10 mouse cellular contexts compared by ENCODE assay signal in the genomic region with DNA sequence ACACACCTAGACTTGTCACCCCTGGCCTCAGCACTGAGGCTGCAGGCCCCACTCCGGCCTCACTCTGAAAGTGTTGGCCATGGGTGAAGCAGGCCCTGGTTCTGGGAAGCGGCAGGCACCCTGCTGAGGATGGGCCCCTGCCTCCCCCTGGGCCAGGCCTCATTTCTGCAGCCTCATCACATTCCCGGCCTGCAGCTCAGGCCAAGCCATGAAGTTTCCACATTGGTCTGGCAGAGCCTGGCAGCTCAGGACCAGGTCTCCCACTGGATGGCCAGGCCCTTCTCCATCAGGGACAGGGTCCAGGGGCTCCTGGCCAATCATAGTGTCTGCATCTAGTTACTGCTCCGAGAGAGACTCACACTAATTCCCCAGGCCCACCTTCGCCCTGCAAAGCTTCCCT. TPM values are rescaled to one million over a fixed set of nuclear protein-coding genes. Genes with fewer than 3 reads are reported as not detected.
A peak's percentile ranks its signal among the peaks of the same experiment; 100 is the strongest.
DNase-seq lines count a peak whose midpoint lies in the region; ATAC-seq and TF ChIP-seq lines count a peak whose summit lies in the region.
"Had no signal": no experiment of that assay in that cellular context is flagged by ENCODE, and none has a peak within 500 bp of the region (broad histone marks: within the 10 kb centered on the region; RNA-seq: fewer than 3 reads in every experiment).

No protein-coding gene starts in this region.

- DNase-seq in heart, adult 18-20 months, result no peak
- no peak for DNase-seq in embryonic facial prominence, embryonic 11.5 days (ENCODE audit: low spot score)
- no peak for DNase-seq in hindbrain, embryonic 14.5 days (ENCODE audit: low spot score)
- no peak for DNase-seq in midbrain, postnatal 0 days (ENCODE audit: low spot score)
- DNase-seq in natural killer cell, adult 2 months (ENCODE audit: low spot score in 2 of 2), result no peak
- DNase-seq in right cerebral cortex, adult 2 months (ENCODE audit: low spot score in 2 of 2), result no peak

- no peak for TF ChIP-seq CTCF in midbrain, postnatal 0 days (IDR thresholded peaks at IDR 0.05)

- peaks cover 49% of the 10 kb centered on the region for H3K4me1 ChIP-seq in heart, embryonic 12.5 days (replicated peaks)
- H3K4me1 ChIP-seq in embryonic facial prominence, embryonic 11.5 days (ENCODE audit: control insufficient read depth, insufficient read depth, low read length), result peaks cover 11% of the 10 kb centered on the region
- H3K4me1 ChIP-seq in hindbrain, embryonic 14.5 days (replicated peaks; ENCODE audit: control insufficient read depth, insufficient read depth, low read length), result peaks cover 14% of the 10 kb centered on the region; the same call in 1 of the 2 replicates
- H3K4me1 ChIP-seq in midbrain, postnatal 0 days (ENCODE audit: insufficient read depth, low read length), result 0 out of 2 replicates have a peak, but pooled peaks cover 2% of the 10 kb centered on the region

- no peaks in the 10 kb centered on the region for H3K36me3 ChIP-seq in heart, embryonic 12.5 days
- no peaks in the 10 kb centered on the region for H3K36me3 ChIP-seq in embryonic facial prominence, embryonic 11.5 days (replicated peaks; ENCODE audit: control insufficient read depth, insufficient read depth, low read depth, low read length)
- no peaks in the 10 kb centered on the region for H3K36me3 ChIP-seq in hindbrain, embryonic 14.5 days (replicated peaks; ENCODE audit: control insufficient read depth, insufficient read depth)
- H3K36me3 ChIP-seq in midbrain, postnatal 0 days (ENCODE audit: insufficient read depth, low read length), result no peaks in the 10 kb centered on the region

- no peak for ATAC-seq in heart, embryonic 12.5 days (ENCODE audit: insufficient number of reproducible peaks, low FRiP score)
- ATAC-seq in embryonic facial prominence, embryonic 11.5 days (replicated peaks; ENCODE audit: insufficient number of reproducible peaks, low FRiP score, low TSS enrichment, low read depth), result no peak
- no peak for ATAC-seq in hindbrain, embryonic 14.5 days (ENCODE audit: low FRiP score)
- ATAC-seq in midbrain, postnatal 0 days (ENCODE audit: low FRiP score), result peak; percentile 17; the same call in 1 of the 2 replicates
- no peak for ATAC-seq in frontal cortex, adult (ENCODE audit: low TSS enrichment)

- H3K9ac ChIP-seq in heart, embryonic 12.5 days, result 0 out of 2 replicates have a peak overlapping the region, but pooled peaks have one; percentile 38
- H3K9ac ChIP-seq in embryonic facial prominence, embryonic 11.5 days (replicated peaks; ENCODE audit: low read length), result 0 out of 2 replicates have a peak overlapping the region, but pooled peaks have one; percentile 4
- H3K9ac ChIP-seq in hindbrain, embryonic 14.5 days, result no peak overlapping the region
- no peak overlapping the region for H3K9ac ChIP-seq in midbrain, postnatal 0 days (replicated peaks; ENCODE audit: low read length, poor library complexity, severe bottlenecking)

- peak overlapping the region; percentile 29; the same call in 1 of the 2 replicates for H3K27ac ChIP-seq in heart, embryonic 12.5 days (ENCODE audit: poor library complexity, severe bottlenecking)
- H3K27ac ChIP-seq in embryonic facial prominence, embryonic 11.5 days (replicated peaks; ENCODE audit: low read depth, low read length), result 0 out of 2 replicates have a peak overlapping the region, but pooled peaks have one; percentile 20
- peak overlapping the region; percentile 63 for H3K27ac ChIP-seq in hindbrain, embryonic 14.5 days
- H3K27ac ChIP-seq in midbrain, postnatal 0 days (ENCODE audit: low read depth, low read length), result peak overlapping the region; percentile 55; the same call in 1 of the 2 replicates

- WGBS in heart, embryonic 12.5 days, result 67% methylated on average over 5 of the region's 5 CpGs
- 52% methylated on average over 5 of the region's 5 CpGs for WGBS in embryonic facial prominence, embryonic 11.5 days
- WGBS in hindbrain, embryonic 14.5 days, result 50% methylated on average over 5 of the region's 5 CpGs
- 29% methylated on average over 5 of the region's 5 CpGs for WGBS in midbrain, postnatal 0 days

- no peaks in the 10 kb centered on the region for H3K9me3 ChIP-seq in heart, embryonic 12.5 days (replicated peaks)
- no peaks in the 10 kb centered on the region for H3K9me3 ChIP-seq in embryonic facial prominence, embryonic 11.5 days (replicated peaks; ENCODE audit: control insufficient read depth, low read length)
- no peaks in the 10 kb centered on the region for H3K9me3 ChIP-seq in hindbrain, embryonic 14.5 days (ENCODE audit: control insufficient read depth, low read length)
- H3K9me3 ChIP-seq in midbrain, postnatal 0 days (ENCODE audit: low read length), result no peaks in the 10 kb centered on the region

- no peak overlapping the region for H3K4me3 ChIP-seq in heart, embryonic 12.5 days
- H3K4me3 ChIP-seq in embryonic facial prominence, embryonic 11.5 days (ENCODE audit: low read depth, low read length), result no peak overlapping the region
- no peak overlapping the region for H3K4me3 ChIP-seq in hindbrain, embryonic 14.5 days (replicated peaks; ENCODE audit: low read length)
- H3K4me3 ChIP-seq in midbrain, postnatal 0 days (ENCODE audit: low read depth, low read length), result no peak overlapping the region

- no peaks in the 10 kb centered on the region for H3K27me3 ChIP-seq in heart, embryonic 12.5 days (replicated peaks)
- H3K27me3 ChIP-seq in embryonic facial prominence, embryonic 11.5 days (ENCODE audit: control insufficient read depth, insufficient read depth, low read length), result no peaks in the 10 kb centered on the region
- H3K27me3 ChIP-seq in hindbrain, embryonic 14.5 days (ENCODE audit: control insufficient read depth, insufficient read depth, low read length), result no peaks in the 10 kb centered on the region
- H3K27me3 ChIP-seq in midbrain, postnatal 0 days (ENCODE audit: insufficient read depth, low read length), result no peaks in the 10 kb centered on the region

- H3K4me2 ChIP-seq in heart, embryonic 12.5 days, result no peak overlapping the region
- H3K4me2 ChIP-seq in embryonic facial prominence, embryonic 11.5 days (ENCODE audit: low read depth, low read length), result no peak overlapping the region
- H3K4me2 ChIP-seq in hindbrain, embryonic 14.5 days (replicated peaks), result no peak overlapping the region
- H3K4me2 ChIP-seq in midbrain, postnatal 0 days (ENCODE audit: low read depth, low read length, poor library complexity, severe bottlenecking), result no peak overlapping the region

RNA-seq across cellular contexts. Expression of a gene that starts 33.3 kb away (rescaled TPM):
- 0.93 and 1.1 TPM in 2 replicates for polyA plus RNA-seq in heart, embryonic 12.5 days (2016; fragmentation: Nextera tagmentation; extraction: Ambion mirVana)
- 1 to 10 TPM; 3.1 to 3.7 TPM for total RNA-seq in heart, adult 18-20 months (2021)
- polyA plus RNA-seq in embryonic facial prominence, embryonic 11.5 days (2014; fragmentation: Nextera tagmentation; extraction: Ambion mirVana), result 0.76 and 1.3 TPM in 2 replicates
- polyA plus RNA-seq in hindbrain, embryonic 14.5 days (2014; fragmentation: Nextera tagmentation; extraction: Ambion mirVana), result 40.1 and 50.4 TPM in 2 replicates
- 105 and 119 TPM in 2 replicates for total RNA-seq in midbrain, postnatal 0 days (2014; rRNA removed)
- 56.7 and 60.2 TPM in 2 replicates for polyA plus RNA-seq in midbrain, postnatal 0 days (2015; fragmentation: Nextera tagmentation; extraction: Ambion mirVana)
- total RNA-seq: common myeloid progenitor, adult 5-6 weeks; megakaryocyte, adult 5-6 weeks had no signal

RNA-seq across cellular contexts. Expression of a gene that starts 33.7 kb away (rescaled TPM):
- polyA plus RNA-seq in heart, embryonic 12.5 days (2016; fragmentation: Nextera tagmentation; extraction: Ambion mirVana), result 5.3 and 6.1 TPM in 2 replicates
- 1 to 10 TPM; 6.2 to 6.6 TPM for total RNA-seq in heart, adult 18-20 months (2021)
- 1.0 and 1.4 TPM in 2 replicates for polyA plus RNA-seq in embryonic facial prominence, embryonic 11.5 days (2014; fragmentation: Nextera tagmentation; extraction: Ambion mirVana)
- polyA plus RNA-seq in hindbrain, embryonic 14.5 days (2014; fragmentation: Nextera tagmentation; extraction: Ambion mirVana), result 0.64 and 0.95 TPM in 2 replicates
- 3.1 and 3.2 TPM in 2 replicates for total RNA-seq in midbrain, postnatal 0 days (2014; rRNA removed)
- 0.27 and 0.30 TPM in 2 replicates for polyA plus RNA-seq in midbrain, postnatal 0 days (2015; fragmentation: Nextera tagmentation; extraction: Ambion mirVana)

Comparison
In these comparisons a context has a peak if more than half of its experiments do, and no peak if none do; other contexts are left out.
1. H3K9ac ChIP-seq: peak in heart, embryonic 12.5 days (single experiment) and embryonic facial prominence, embryonic 11.5 days (single experiment); none in hindbrain, embryonic 14.5 days (single experiment) and midbrain, postnatal 0 days (single experiment).
2. RNA of a gene that starts 33.3 kb away (polyA plus RNA-seq): 56.7 to 60.2 TPM in midbrain, postnatal 0 days and 40.1 to 50.4 TPM in hindbrain, embryonic 14.5 days; 0.93 to 1.1 TPM in heart, embryonic 12.5 days and 0.76 to 1.3 TPM in embryonic facial prominence, embryonic 11.5 days; every median in the first group is over 10 times any median in the second.
3. Peak in every context shown above with its lines, with median percentiles within 50 percentile points of each other: H3K27ac ChIP-seq.